Mouse (Mus musculus) hindbrain, embryonic 10.5 days (tissue): ENCODE results near the gene Tnk2. TPM values are rescaled to one million over a fixed set of nuclear protein-coding genes. Genes with fewer than 3 reads are reported as not detected.

Source experiments
- DNase-seq: peaks from one replicate; pipeline ENCODE4 v3.0.0-alpha.2; 2017; ENCODE audit warnings: low spot score
- H3K27ac ChIP-seq: fragments of 300-500 bp; sonication (generic); 2 replicates; pipeline ENCODE4 v1.5.1; 2016; ENCODE audit warnings: mild to moderate bottlenecking, moderate library complexity
- H3K27me3 ChIP-seq: fragments of 300-500 bp; sonication (generic); 2 replicates; pipeline ENCODE4 v1.6.1; 2016; ENCODE audit warnings: mild to moderate bottlenecking; ENCODE audit not compliant: poor library complexity, insufficient read depth, severe bottlenecking
- H3K36me3 ChIP-seq: fragments of 300-500 bp; sonication (generic); 2 replicates; pipeline ENCODE4 v1.6.1; 2016; ENCODE audit warnings: mild to moderate bottlenecking, moderate library complexity
- H3K4me1 ChIP-seq: fragments of 300-500 bp; sonication (generic); replicated peaks from 2 replicates; pipeline ENCODE4 v1.6.1; 2016; ENCODE audit warnings: mild to moderate bottlenecking
- H3K4me3 ChIP-seq: fragments of 300-500 bp; sonication (generic); 2 replicates; pipeline ENCODE4 v1.5.1; 2016; ENCODE audit warnings: mild to moderate bottlenecking, moderate library complexity
- H3K9me3 ChIP-seq: fragments of 300-500 bp; sonication (generic); 2 replicates; pipeline ENCODE4 v1.6.1; 2016; ENCODE audit warnings: mild to moderate bottlenecking, moderate library complexity
- WGBS: fragments of 180-500 bp; shearing (Covaris S2); methylation state at CpG from one replicate; pipeline ENCODE4 v1.1.7; 2016; 5-methylcytosine and 5-hydroxymethylcytosine counted together
- polyA plus RNA-seq: library from polyadenylated mRNA; unstranded; fragments of >200 nt; fragmentation: Nextera tagmentation; extraction: Ambion mirVana; gene quantifications from 2 replicates; pipeline ENCODE4 v1.2.1, GENCODE M21; 2016

The Tnk2 gene
- polyA plus RNA-seq, 1 experiment from 2014 or later = 8.4 TPM

- Histone ChIP-seq H3K27me3 (peaks cover 12% of the 10 kb centered on the region; the same call in 1 of the 2 replicates), H3K4me3 (peak overlapping the region; percentile 91), H3K36me3 (peaks cover 28% of the 10 kb centered on the region), H3K9me3 (no peaks in the 10 kb centered on the region), H3K27ac (no peak overlapping the region), H3K4me1 (peaks cover 26% of the 10 kb centered on the region)
- 81% methylated on average over 5 of the region's 5 CpGs for WGBS
- no peak for DNase-seq
Measured at GRCm38 (mm10) chr16:32610460-32611255, 33.0 kb upstream of the Tnk2 start.

- WGBS = 98% methylated on average over 1 of the region's 1 CpGs
- peaks cover 9% of the 10 kb centered on the region; the same call in 1 of the 2 replicates for H3K27me3 ChIP-seq
- H3K4me1 ChIP-seq = peaks cover 26% of the 10 kb centered on the region
- H3K36me3 ChIP-seq = peaks cover 42% of the 10 kb centered on the region
- H3K4me3 ChIP-seq = no peak overlapping the region
- no peak for DNase-seq
- H3K9me3 ChIP-seq = no peaks in the 10 kb centered on the region
- H3K27ac ChIP-seq = no peak overlapping the region
Measured at GRCm38 (mm10) chr16:32612052-32612451, 31.6 kb upstream of the Tnk2 start.

DNA sequence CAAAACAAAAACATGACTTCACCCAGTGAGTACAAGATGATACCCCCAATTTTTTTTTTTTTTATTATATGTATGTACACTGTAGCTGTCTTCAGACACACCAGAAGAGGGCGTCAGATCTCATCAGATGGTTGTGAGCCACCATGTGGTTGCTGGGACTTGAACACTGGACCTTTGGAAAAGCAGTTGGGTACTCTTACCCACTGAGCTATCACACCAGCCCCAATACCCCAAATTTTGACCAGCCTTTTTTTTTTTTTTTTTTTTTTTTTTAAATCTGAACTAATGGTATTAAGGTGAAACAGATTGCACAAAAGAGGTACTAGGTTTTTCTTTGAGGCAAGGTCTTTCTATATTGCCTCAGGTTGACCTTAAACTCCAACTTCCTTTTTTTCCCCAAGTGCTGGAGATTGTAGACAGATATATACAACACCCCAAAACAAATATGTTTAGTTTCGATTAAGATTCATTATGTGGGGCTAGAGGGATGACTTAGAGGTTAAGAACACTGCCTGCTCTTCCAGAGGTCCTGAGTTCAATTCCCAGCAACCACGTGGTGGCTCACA is 30.3 kb upstream of the Tnk2 start:
- H3K36me3 ChIP-seq = peaks cover 55% of the 10 kb centered on the region
- no peak for DNase-seq
- no peaks in the 10 kb centered on the region for H3K27me3 ChIP-seq
- WGBS = 83% methylated on average over 3 of the region's 3 CpGs
- H3K4me1 ChIP-seq = peaks cover 21% of the 10 kb centered on the region
- H3K9me3 ChIP-seq = no peaks in the 10 kb centered on the region
- no peak overlapping the region for H3K4me3 ChIP-seq
- no peak overlapping the region for H3K27ac ChIP-seq

- Histone ChIP-seq H3K27ac (no peak overlapping the region), H3K4me3 (no peak overlapping the region), H3K36me3 (peaks cover 61% of the 10 kb centered on the region), H3K9me3 (no peaks in the 10 kb centered on the region), H3K4me1 (peaks cover 21% of the 10 kb centered on the region), H3K27me3 (no peaks in the 10 kb centered on the region)
- DNase-seq = no peak
- 70% methylated on average over 4 of the region's 4 CpGs for WGBS
Measured at GRCm38 (mm10) chr16:32614047-32614446, 29.6 kb upstream of the Tnk2 start.

- no peak overlapping the region for H3K4me3 ChIP-seq
- no peak overlapping the region for H3K27ac ChIP-seq
- H3K36me3 ChIP-seq = peaks cover 98% of the 10 kb centered on the region
- H3K4me1 ChIP-seq = no peaks in the 10 kb centered on the region
- no peak for DNase-seq
- no peaks in the 10 kb centered on the region for H3K9me3 ChIP-seq
- H3K27me3 ChIP-seq = no peaks in the 10 kb centered on the region
- WGBS = 91% methylated on average over 1 of the region's 1 CpGs
Measured at GRCm38 (mm10) chr16:32618946-32619345, 24.7 kb upstream of the Tnk2 start.

DNA sequence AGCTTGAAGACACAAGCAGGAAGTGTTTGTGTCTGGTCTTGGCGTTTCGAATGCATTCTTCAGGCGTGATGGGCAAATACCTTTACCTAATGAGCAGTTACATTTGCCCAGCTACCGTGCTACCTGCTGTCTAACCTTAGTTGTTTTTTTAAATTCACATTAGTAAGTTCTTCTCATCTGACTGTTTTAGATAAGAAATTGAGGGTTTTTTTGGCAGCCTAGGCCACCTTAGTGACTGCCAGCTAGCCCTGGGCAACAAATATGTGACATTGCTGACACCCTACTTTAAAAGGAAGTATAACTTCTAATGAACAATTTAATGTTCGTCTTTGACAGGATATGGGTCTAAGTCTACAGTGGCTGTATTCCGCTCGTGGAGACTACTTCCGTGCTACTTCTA is 15.5 kb upstream of the Tnk2 start:
- Histone ChIP-seq H3K36me3 (peaks cover 100% of the 10 kb centered on the region), H3K4me3 (no peak overlapping the region), H3K27ac (no peak overlapping the region), H3K27me3 (no peaks in the 10 kb centered on the region), H3K4me1 (no peaks in the 10 kb centered on the region), H3K9me3 (no peaks in the 10 kb centered on the region)
- no peak for DNase-seq
- WGBS = 95% methylated on average over 8 of the region's 8 CpGs

DNA sequence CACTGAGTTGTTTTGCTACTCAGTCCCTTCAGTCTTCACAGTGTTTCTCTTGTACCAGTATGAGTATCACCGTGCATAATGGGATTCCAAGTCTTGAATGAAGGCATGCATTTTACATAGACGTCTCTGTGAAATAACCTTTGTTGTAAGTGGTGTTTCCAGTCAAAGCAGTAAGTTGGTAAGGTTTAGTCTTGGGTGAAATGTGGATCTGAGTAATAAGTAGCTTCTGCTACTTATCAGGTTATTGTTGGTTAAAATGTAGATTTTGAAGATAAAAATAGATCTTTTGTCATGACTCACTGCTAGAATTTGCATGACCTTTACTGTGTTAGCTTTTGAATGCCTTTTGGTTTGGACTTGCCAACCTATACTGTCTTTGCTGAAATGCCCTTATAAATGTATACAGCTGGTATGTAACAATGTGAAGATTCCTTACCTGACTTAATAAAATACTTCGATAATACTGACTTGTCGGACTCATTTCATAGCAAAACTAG is 11.3 kb upstream of the Tnk2 start:
- Histone ChIP-seq H3K36me3 (peaks cover 61% of the 10 kb centered on the region), H3K9me3 (no peaks in the 10 kb centered on the region), H3K27ac (no peak overlapping the region), H3K27me3 (no peaks in the 10 kb centered on the region), H3K4me3 (no peak overlapping the region), H3K4me1 (no peaks in the 10 kb centered on the region)
- WGBS = 91% methylated on average over 4 of the region's 4 CpGs
- no peak for DNase-seq

GRCm38 (mm10) chr16:32633486-32634012 is 10.1 kb upstream of the Tnk2 start:
- DNase-seq = no peak
- peaks cover 49% of the 10 kb centered on the region for H3K36me3 ChIP-seq
- H3K27me3 ChIP-seq = no peaks in the 10 kb centered on the region
- H3K4me1 ChIP-seq = peaks cover 3% of the 10 kb centered on the region; the same call in 1 of the 2 replicates
- WGBS = 92% methylated on average over 4 of the region's 4 CpGs
- no peaks in the 10 kb centered on the region for H3K9me3 ChIP-seq
- H3K27ac ChIP-seq = no peak overlapping the region
- H3K4me3 ChIP-seq = no peak overlapping the region

GRCm38 (mm10) chr16:32634183-32634582 is 9.5 kb upstream of the Tnk2 start:
- H3K4me3 ChIP-seq = no peak overlapping the region
- no peaks in the 10 kb centered on the region for H3K9me3 ChIP-seq

GRCm38 (mm10) chr16:32635314-32635713 is 8.4 kb upstream of the Tnk2 start:
- no peak for DNase-seq
- no peak overlapping the region for H3K4me3 ChIP-seq
- H3K27me3 ChIP-seq = no peaks in the 10 kb centered on the region
- no peaks in the 10 kb centered on the region for H3K9me3 ChIP-seq
- peaks cover 5% of the 10 kb centered on the region; the same call in 1 of the 2 replicates for H3K4me1 ChIP-seq
- peaks cover 31% of the 10 kb centered on the region for H3K36me3 ChIP-seq
- H3K27ac ChIP-seq = no peak overlapping the region
- 78% methylated on average over 3 of the region's 3 CpGs for WGBS

More at GRCm38 (mm10) chr16:32634183-32634582, 9.5 kb upstream of the Tnk2 start:
- Histone ChIP-seq H3K27me3 (no peaks in the 10 kb centered on the region), H3K27ac (no peak overlapping the region), H3K36me3 (peaks cover 43% of the 10 kb centered on the region), H3K4me1 (peaks cover 5% of the 10 kb centered on the region; the same call in 1 of the 2 replicates)
- 87% methylated on average over 5 of the region's 5 CpGs for WGBS
- no peak for DNase-seq

GRCm38 (mm10) chr16:32636331-32636730 is 7.3 kb upstream of the Tnk2 start:
- Histone ChIP-seq H3K4me1 (peaks cover 5% of the 10 kb centered on the region; the same call in 1 of the 2 replicates), H3K9me3 (no peaks in the 10 kb centered on the region), H3K27ac (no peak overlapping the region), H3K4me3 (no peak overlapping the region), H3K27me3 (no peaks in the 10 kb centered on the region), H3K36me3 (peaks cover 21% of the 10 kb centered on the region)
- 87% methylated on average over 3 of the region's 3 CpGs for WGBS
- no peak for DNase-seq

DNA sequence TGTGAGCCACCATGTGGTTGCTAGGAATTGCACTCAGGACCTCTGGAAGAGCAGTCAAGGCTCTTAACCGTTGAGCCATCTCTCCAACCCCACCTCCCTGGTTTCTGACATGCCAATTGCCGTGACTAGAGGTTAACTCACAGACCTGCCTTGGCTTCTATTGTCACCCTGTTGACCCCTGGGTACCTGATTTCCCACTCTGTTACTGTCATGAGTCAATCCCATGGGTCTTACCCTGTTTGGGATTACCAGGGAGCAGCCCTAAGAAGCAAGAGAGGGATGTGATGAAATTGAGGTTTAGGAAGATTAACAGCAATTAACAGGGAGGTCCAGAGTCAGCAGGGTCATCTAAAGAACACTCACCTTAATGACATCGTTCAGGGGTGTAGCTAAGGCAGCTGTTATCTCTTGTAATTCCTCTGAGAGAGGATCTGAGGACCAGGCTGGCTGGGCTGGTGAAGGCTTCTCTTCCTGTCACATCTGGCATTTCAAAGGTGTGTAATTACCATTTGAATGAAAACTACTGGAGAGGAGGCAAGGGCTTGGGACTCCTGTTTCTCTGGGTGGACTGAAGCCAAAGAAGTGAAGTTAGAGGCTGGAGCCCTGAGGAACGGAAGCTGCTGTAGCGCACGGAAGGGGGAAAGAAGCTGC is 6.7 kb upstream of the Tnk2 start:
- Histone ChIP-seq H3K4me3 (no peak overlapping the region), H3K27ac (no peak overlapping the region), H3K9me3 (no peaks in the 10 kb centered on the region), H3K4me1 (peaks cover 9% of the 10 kb centered on the region), H3K27me3 (no peaks in the 10 kb centered on the region), H3K36me3 (peaks cover 15% of the 10 kb centered on the region)
- DNase-seq = no peak
- 47% methylated on average over 6 of the region's 6 CpGs for WGBS
